Mouse (Mus musculus): ENCODE measurements at regions not wholly inside any gene's neighbourhood (a gene's known extent, or its start where the extent isn't known, plus 50 kb on each side); places are given as distances from the start of the nearest gene placed in this dataset.

GRCm38 (mm10) chr5:129429897-129430296, 71.1 kb upstream of the Sfswap start:
- TF ChIP-seq CTCF (IDR thresholded peaks at IDR 0.05; ENCODE audit: insufficient read depth, low read depth, low read length) (no peak), POLR2A (IDR thresholded peaks at IDR 0.05; ENCODE audit: insufficient read depth, low read depth, low read length) (no peak)

Measured in olfactory bulb, adult 2 months (tissue).